Mouse (Mus musculus) brown adipose tissue, adult 24 weeks (tissue): ENCODE measurements around the gene Frzb. TPM values are rescaled to one million over a fixed set of nuclear protein-coding genes. Genes with fewer than 3 reads are reported as not detected.

ENCODE experiments used
- H3K27ac ChIP-seq: fragments of 200-500 bp; replicated peaks from 2 replicates; pipeline ENCODE4 v1.5.1; 2012; ENCODE audit warnings: low read depth, mild to moderate bottlenecking, low read length
- H3K4me1 ChIP-seq: fragments of 200-500 bp; 2 replicates; pipeline ENCODE4 v1.6.1; 2012; ENCODE audit warnings: low read length, mixed read lengths; ENCODE audit not compliant: control insufficient read depth, insufficient read depth, insufficient read length
- H3K4me3 ChIP-seq: fragments of 200-500 bp; 2 replicates; pipeline ENCODE4 v1.5.1; 2012; ENCODE audit warnings: low read depth, mild to moderate bottlenecking, low read length, moderate library complexity; ENCODE audit not compliant: insufficient read depth
- polyA plus RNA-seq: library from polyadenylated mRNA; stranded (reverse); fragments of >200 nt; gene quantifications from 2 replicates; pipeline ENCODE4 v1.2.4, GENCODE M21; 2012; ENCODE audit not compliant: missing spikeins, insufficient read depth, insufficient read length

The Frzb gene
- polyA plus RNA-seq, 1 experiment = not detected

GRCm38 (mm10) chr2:80441386-80441785, 6.0 kb downstream of the Frzb start:
- Histone ChIP-seq H3K4me3 (no peak overlapping the region), H3K27ac (no peak overlapping the region), H3K4me1 (peaks cover under 1% of the 10 kb centered on the region; the same call in 1 of the 2 replicates)

GRCm38 (mm10) chr2:80438854-80439253, 8.6 kb downstream of the Frzb start:
- Histone ChIP-seq H3K4me1 (no peaks in the 10 kb centered on the region), H3K4me3 (no peak overlapping the region), H3K27ac (no peak overlapping the region)

GRCm38 (mm10) chr2:80437401-80437800, 10.0 kb downstream of the Frzb start:
- Histone ChIP-seq H3K27ac (no peak overlapping the region), H3K4me3 (no peak overlapping the region), H3K4me1 (no peaks in the 10 kb centered on the region)

GRCm38 (mm10) chr2:80434783-80435572, 12.4 kb downstream of the Frzb start:
- Histone ChIP-seq H3K4me3 (no peak overlapping the region), H3K27ac (no peak overlapping the region), H3K4me1 (no peaks in the 10 kb centered on the region)

- Histone ChIP-seq H3K4me1 (no peaks in the 10 kb centered on the region), H3K27ac (no peak overlapping the region), H3K4me3 (no peak overlapping the region)
Measured at GRCm38 (mm10) chr2:80433254-80433876, 14.1 kb downstream of the Frzb start.

GRCm38 (mm10) chr2:80430357-80431053, 16.9 kb downstream of the Frzb start:
- H3K4me3 ChIP-seq = no peak overlapping the region
- H3K4me1 ChIP-seq = no peaks in the 10 kb centered on the region
- H3K27ac ChIP-seq = no peak overlapping the region

- no peak overlapping the region for H3K27ac ChIP-seq
- no peak overlapping the region for H3K4me3 ChIP-seq
- no peaks in the 10 kb centered on the region for H3K4me1 ChIP-seq
Measured at GRCm38 (mm10) chr2:80423116-80423515, 24.3 kb downstream of the Frzb start.

- H3K4me1 ChIP-seq = no peaks in the 10 kb centered on the region
- no peak overlapping the region for H3K27ac ChIP-seq
- no peak overlapping the region for H3K4me3 ChIP-seq
Measured at GRCm38 (mm10) chr2:80421990-80422389, 25.4 kb downstream of the Frzb start.

- Histone ChIP-seq H3K4me3 (no peak overlapping the region), H3K27ac (no peak overlapping the region), H3K4me1 (no peaks in the 10 kb centered on the region)
Measured at GRCm38 (mm10) chr2:80416286-80416685, 31.1 kb downstream of the Frzb start.

GRCm38 (mm10) chr2:80414387-80414786, 33.0 kb downstream of the Frzb start:
- no peaks in the 10 kb centered on the region for H3K4me1 ChIP-seq

GRCm38 (mm10) chr2:80413124-80413523, 34.3 kb downstream of the Frzb start:
- Histone ChIP-seq H3K27ac (no peak overlapping the region), H3K4me3 (no peak overlapping the region), H3K4me1 (no peaks in the 10 kb centered on the region)

More at GRCm38 (mm10) chr2:80414387-80414786, 33.0 kb downstream of the Frzb start:
- Histone ChIP-seq H3K27ac (no peak overlapping the region), H3K4me3 (no peak overlapping the region)

- H3K27ac ChIP-seq = no peak overlapping the region
- no peaks in the 10 kb centered on the region for H3K4me1 ChIP-seq
- H3K4me3 ChIP-seq = no peak overlapping the region
Measured at GRCm38 (mm10) chr2:80409893-80410574, 37.4 kb downstream of the Frzb start.

- H3K27ac ChIP-seq = no peak overlapping the region
- H3K4me1 ChIP-seq = no peaks in the 10 kb centered on the region
- H3K4me3 ChIP-seq = no peak overlapping the region
Measured at GRCm38 (mm10) chr2:80404770-80405169, 42.7 kb downstream of the Frzb start.

- Histone ChIP-seq H3K4me1 (no peaks in the 10 kb centered on the region), H3K27ac (no peak overlapping the region), H3K4me3 (no peak overlapping the region)
Measured at GRCm38 (mm10) chr2:80398595-80399099, 48.8 kb downstream of the Frzb start.

- Histone ChIP-seq H3K4me3 (no peak overlapping the region), H3K4me1 (no peaks in the 10 kb centered on the region), H3K27ac (no peak overlapping the region)
Measured at GRCm38 (mm10) chr2:80396864-80397263, 50.6 kb downstream of the Frzb start.
